Mouse (Mus musculus) forebrain, embryonic 10.5 days (tissue): ENCODE data around the gene Vav3. TPM values are rescaled to one million over a fixed set of nuclear protein-coding genes. Genes with fewer than 3 reads are reported as not detected.
"Not testable (repeated sequence)": the region's sequence is repeated elsewhere in the genome, so short reads cannot be mapped to it uniquely, and the experiment has no call there.

Experiments
- DNase-seq: peaks from one replicate; pipeline ENCODE4 v3.0.0-alpha.2; 2017; ENCODE audit warnings: low spot score; ENCODE audit errors: extremely low spot score
- H3K27ac ChIP-seq: fragments of 300-500 bp; sonication (generic); 2 replicates; pipeline ENCODE4 v1.5.1; 2016; ENCODE audit warnings: mild to moderate bottlenecking
- H3K27me3 ChIP-seq: fragments of 300-500 bp; sonication (generic); 2 replicates; pipeline ENCODE4 v1.6.1; 2016; ENCODE audit warnings: mild to moderate bottlenecking; ENCODE audit not compliant: poor library complexity, severe bottlenecking
- H3K36me3 ChIP-seq: fragments of 300-500 bp; sonication (generic); replicated peaks from 2 replicates; pipeline ENCODE4 v1.6.1; 2016; ENCODE audit warnings: mild to moderate bottlenecking, moderate library complexity
- H3K4me1 ChIP-seq: fragments of 300-500 bp; sonication (generic); 2 replicates; pipeline ENCODE4 v1.6.1; 2016
- H3K4me3 ChIP-seq: fragments of 300-500 bp; sonication (generic); 2 replicates; pipeline ENCODE4 v1.5.1; 2016; ENCODE audit warnings: mild to moderate bottlenecking, moderate library complexity
- H3K9me3 ChIP-seq: fragments of 300-500 bp; sonication (generic); 2 replicates; pipeline ENCODE4 v1.6.1; 2016; ENCODE audit warnings: mild to moderate bottlenecking, moderate library complexity
- WGBS: fragments of 180-500 bp; shearing (Covaris S2); methylation state at CpG from one replicate; pipeline ENCODE4 v1.1.7; 2016; 5-methylcytosine and 5-hydroxymethylcytosine counted together
- polyA plus RNA-seq: library from polyadenylated mRNA; unstranded; fragments of >200 nt; fragmentation: Nextera tagmentation; extraction: Ambion mirVana; gene quantifications from 2 replicates; pipeline ENCODE4 v1.2.1, GENCODE M21; 2016

The Vav3 gene
- polyA plus RNA-seq, 1 experiment from 2014 or later = 4.1 TPM

GRCm38 (mm10) chr3:109420403-109420802 lies 80.0 kb downstream of the Vav3 start:
- no peak for DNase-seq
- no peak overlapping the region for H3K4me3 ChIP-seq
- no peak overlapping the region for H3K27ac ChIP-seq
- no peaks in the 10 kb centered on the region for H3K36me3 ChIP-seq
- H3K4me1 ChIP-seq = no peaks in the 10 kb centered on the region
- no peaks in the 10 kb centered on the region for H3K27me3 ChIP-seq
- 81% methylated on average over 3 of the region's 3 CpGs for WGBS
- H3K9me3 ChIP-seq = no peaks in the 10 kb centered on the region

GRCm38 (mm10) chr3:109421019-109421418 lies 80.6 kb downstream of the Vav3 start:
- 68% methylated on average over 3 of the region's 3 CpGs for WGBS
- no peaks in the 10 kb centered on the region for H3K27me3 ChIP-seq
- H3K4me1 ChIP-seq = no peaks in the 10 kb centered on the region
- H3K36me3 ChIP-seq = no peaks in the 10 kb centered on the region
- no peak overlapping the region for H3K27ac ChIP-seq
- no peaks in the 10 kb centered on the region for H3K9me3 ChIP-seq
- H3K4me3 ChIP-seq = no peak overlapping the region
- DNase-seq = no peak

- Histone ChIP-seq H3K27ac (no peak overlapping the region), H3K4me3 (no peak overlapping the region), H3K9me3 (no peaks in the 10 kb centered on the region), H3K27me3 (no peaks in the 10 kb centered on the region), H3K36me3 (no peaks in the 10 kb centered on the region), H3K4me1 (0 out of 2 replicates have a peak, but pooled peaks cover 4% of the 10 kb centered on the region)
- DNase-seq = no peak
- WGBS = 88% methylated on average over 5 of the region's 5 CpGs
Measured at GRCm38 (mm10) chr3:109423440-109424079, 83.1 kb downstream of the Vav3 start.

GRCm38 (mm10) chr3:109431285-109431684 lies 90.8 kb downstream of the Vav3 start:
- DNase-seq = no peak
- 0 out of 2 replicates have a peak, but pooled peaks cover 4% of the 10 kb centered on the region for H3K4me1 ChIP-seq
- H3K27ac ChIP-seq = no peak overlapping the region
- H3K36me3 ChIP-seq = no peaks in the 10 kb centered on the region
- 89% methylated on average over 1 of the region's 1 CpGs for WGBS
- H3K4me3 ChIP-seq = no peak overlapping the region
- no peaks in the 10 kb centered on the region for H3K9me3 ChIP-seq
- no peaks in the 10 kb centered on the region for H3K27me3 ChIP-seq

- no peak for DNase-seq
- H3K27me3 ChIP-seq = no peaks in the 10 kb centered on the region
- no peaks in the 10 kb centered on the region for H3K4me1 ChIP-seq
- H3K9me3 ChIP-seq = no peaks in the 10 kb centered on the region
- H3K36me3 ChIP-seq = no peaks in the 10 kb centered on the region
- WGBS = 95% methylated on average over 2 of the region's 2 CpGs
- no peak overlapping the region for H3K27ac ChIP-seq
- no peak overlapping the region for H3K4me3 ChIP-seq
Measured at GRCm38 (mm10) chr3:109438552-109438951, 98.1 kb downstream of the Vav3 start.

- no peak overlapping the region for H3K4me3 ChIP-seq
- no peaks in the 10 kb centered on the region for H3K9me3 ChIP-seq
- DNase-seq = no peak
- no peaks in the 10 kb centered on the region for H3K4me1 ChIP-seq
- no peaks in the 10 kb centered on the region for H3K27me3 ChIP-seq
- WGBS = 86% methylated on average over 8 of the region's 8 CpGs
- no peaks in the 10 kb centered on the region for H3K36me3 ChIP-seq
- H3K27ac ChIP-seq = no peak overlapping the region
Measured at GRCm38 (mm10) chr3:109439253-109439652, 98.8 kb downstream of the Vav3 start.

- Histone ChIP-seq H3K9me3 (no peaks in the 10 kb centered on the region), H3K27me3 (no peaks in the 10 kb centered on the region), H3K4me3 (no peak overlapping the region), H3K4me1 (no peaks in the 10 kb centered on the region), H3K36me3 (no peaks in the 10 kb centered on the region), H3K27ac (no peak overlapping the region)
- WGBS = 92% methylated on average over 6 of the region's 6 CpGs
- DNase-seq = no peak
Measured at GRCm38 (mm10) chr3:109440001-109440400, 99.5 kb downstream of the Vav3 start.

- H3K9me3 ChIP-seq = no peaks in the 10 kb centered on the region
- WGBS = 80% methylated on average over 3 of the region's 3 CpGs
- H3K4me3 ChIP-seq = no peak overlapping the region
- H3K36me3 ChIP-seq = no peaks in the 10 kb centered on the region
- H3K27me3 ChIP-seq = no peaks in the 10 kb centered on the region
- DNase-seq = no peak
- no peaks in the 10 kb centered on the region for H3K4me1 ChIP-seq
- no peak overlapping the region for H3K27ac ChIP-seq
Measured at GRCm38 (mm10) chr3:109444077-109444476, 103.6 kb downstream of the Vav3 start.

GRCm38 (mm10) chr3:109446903-109447302 lies 106.5 kb downstream of the Vav3 start:
- Histone ChIP-seq H3K9me3 (no peaks in the 10 kb centered on the region), H3K27me3 (no peaks in the 10 kb centered on the region), H3K4me1 (no peaks in the 10 kb centered on the region), H3K36me3 (no peaks in the 10 kb centered on the region), H3K4me3 (no peak overlapping the region), H3K27ac (no peak overlapping the region)
- no peak for DNase-seq
- WGBS = 80% methylated on average over 4 of the region's 4 CpGs

GRCm38 (mm10) chr3:109448249-109448648 lies 107.8 kb downstream of the Vav3 start:
- not testable (repeated sequence) for H3K9me3 ChIP-seq, H3K27ac ChIP-seq, DNase-seq, H3K4me3 ChIP-seq, H3K27me3 ChIP-seq, H3K36me3 ChIP-seq, H3K4me1 ChIP-seq
- WGBS = 90% methylated on average over 5 of the region's 5 CpGs

GRCm38 (mm10) chr3:109451966-109452365 lies 111.5 kb downstream of the Vav3 start:
- H3K4me1 ChIP-seq = no peaks in the 10 kb centered on the region
- no peak for DNase-seq
- no peak overlapping the region for H3K4me3 ChIP-seq
- no peaks in the 10 kb centered on the region for H3K27me3 ChIP-seq
- WGBS = 70% methylated on average over 2 of the region's 2 CpGs
- H3K36me3 ChIP-seq = no peaks in the 10 kb centered on the region
- H3K27ac ChIP-seq = no peak overlapping the region
- no peaks in the 10 kb centered on the region for H3K9me3 ChIP-seq

- H3K27ac ChIP-seq = no peak overlapping the region
- H3K9me3 ChIP-seq = no peaks in the 10 kb centered on the region
- H3K4me1 ChIP-seq = no peaks in the 10 kb centered on the region
- no peak overlapping the region for H3K4me3 ChIP-seq
- WGBS = 87% methylated on average over 1 of the region's 1 CpGs
- no peaks in the 10 kb centered on the region for H3K27me3 ChIP-seq
- DNase-seq = no peak
- no peaks in the 10 kb centered on the region for H3K36me3 ChIP-seq
Measured at GRCm38 (mm10) chr3:109454633-109455032, 114.2 kb downstream of the Vav3 start.

GRCm38 (mm10) chr3:109456340-109456739 lies 115.9 kb downstream of the Vav3 start:
- no peaks in the 10 kb centered on the region for H3K27me3 ChIP-seq
- whole genome bisulfite sequencing = 86% methylated on average over 1 of the region's 1 CpGs
- no peaks in the 10 kb centered on the region for H3K36me3 ChIP-seq
- no peak overlapping the region for H3K27ac ChIP-seq
- no peak for DNase-seq
- no peak overlapping the region for H3K4me3 ChIP-seq
- H3K9me3 ChIP-seq = no peaks in the 10 kb centered on the region
- no peaks in the 10 kb centered on the region for H3K4me1 ChIP-seq

- Histone ChIP-seq H3K9me3 (no peaks in the 10 kb centered on the region), H3K27ac (no peak overlapping the region), H3K36me3 (no peaks in the 10 kb centered on the region), H3K4me3 (no peak overlapping the region), H3K27me3 (no peaks in the 10 kb centered on the region), H3K4me1 (no peaks in the 10 kb centered on the region)
- 81% methylated on average over 6 of the region's 6 CpGs for WGBS
- no peak for DNase-seq
Measured at GRCm38 (mm10) chr3:109463684-109464083, 123.2 kb downstream of the Vav3 start.
